Comparison of ENCODE assay signal across 13 mouse cellular contexts in the genomic region with DNA sequence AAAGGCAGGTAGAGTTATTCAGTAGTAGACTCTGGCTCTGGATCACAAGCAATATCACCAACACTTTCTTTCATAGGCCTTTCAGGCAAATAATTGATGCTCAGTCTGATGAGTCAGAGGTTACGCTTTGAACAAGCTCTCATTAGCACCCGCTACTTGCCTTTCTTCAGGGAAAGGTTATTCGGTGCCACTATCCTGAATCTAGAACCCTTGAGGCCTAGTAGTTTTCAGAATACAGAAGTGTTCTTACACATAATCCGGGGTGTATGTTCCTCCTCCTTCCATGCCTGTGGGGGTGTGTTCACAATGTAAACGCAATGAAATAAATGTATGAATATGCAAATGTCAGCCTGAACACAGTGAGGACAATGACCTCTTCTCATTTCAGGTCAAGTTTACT. TPM values are rescaled to one million over a fixed set of nuclear protein-coding genes. Genes with fewer than 3 reads are reported as not detected.
DNase-seq lines count a peak whose midpoint lies in the region; ATAC-seq and TF ChIP-seq lines count a peak whose summit lies in the region.
"Had no signal": no experiment of that assay in that cellular context is flagged by ENCODE, and none has a peak within 500 bp of the region (broad histone marks: within the 10 kb centered on the region; RNA-seq: fewer than 3 reads in every experiment).

No protein-coding gene starts in this region.

- no peak for ATAC-seq in heart, embryonic 14.5 days (ENCODE audit: insufficient number of reproducible peaks, insufficient read depth, low FRiP score, low read depth)
- no peak for ATAC-seq in lung, embryonic 16.5 days (ENCODE audit: low read depth)
- ATAC-seq in lung, postnatal 0 days = no peak
- ATAC-seq in stomach, embryonic 14.5 days (ENCODE audit: insufficient number of reproducible peaks, insufficient read depth, low FRiP score, low read depth) = no peak

- no peaks in the 10 kb centered on the region for H3K9me3 ChIP-seq in heart, embryonic 14.5 days (ENCODE audit: control insufficient read depth, low read length)
- H3K9me3 ChIP-seq in lung, embryonic 16.5 days (ENCODE audit: control insufficient read depth, low read length) = no peaks in the 10 kb centered on the region
- no peaks in the 10 kb centered on the region for H3K9me3 ChIP-seq in lung, postnatal 0 days (ENCODE audit: low read length)
- no peaks in the 10 kb centered on the region for H3K9me3 ChIP-seq in stomach, embryonic 14.5 days (ENCODE audit: control insufficient read depth, low read depth, low read length)

- H3K9ac ChIP-seq in heart, embryonic 14.5 days (ENCODE audit: low read length) = peak overlapping the region; percentile 40; the same call in 1 of the 2 replicates
- H3K9ac ChIP-seq in lung, embryonic 16.5 days (ENCODE audit: low read length) = no peak overlapping the region
- no peak overlapping the region for H3K9ac ChIP-seq in lung, postnatal 0 days (replicated peaks; ENCODE audit: low read depth)
- no peak overlapping the region for H3K9ac ChIP-seq in stomach, embryonic 14.5 days (replicated peaks; ENCODE audit: low read depth, low read length)

- no peaks in the 10 kb centered on the region for H3K27me3 ChIP-seq in heart, embryonic 14.5 days (ENCODE audit: control insufficient read depth, insufficient read depth, low read length)
- no peaks in the 10 kb centered on the region for H3K27me3 ChIP-seq in lung, embryonic 16.5 days (ENCODE audit: control insufficient read depth, insufficient read depth, low read depth, low read length)
- no peaks in the 10 kb centered on the region for H3K27me3 ChIP-seq in lung, postnatal 0 days (replicated peaks; ENCODE audit: insufficient read depth, low read length)
- no peaks in the 10 kb centered on the region for H3K27me3 ChIP-seq in stomach, embryonic 14.5 days (ENCODE audit: control insufficient read depth, insufficient read depth, low read length)

- H3K27ac ChIP-seq in heart, embryonic 14.5 days (replicated peaks in 1 of 2; ENCODE audit: control insufficient read depth in 1 of 2, insufficient read depth in 1 of 2, low read depth in 2 of 2, low read length in 2 of 2) = no peak overlapping the region
- H3K27ac ChIP-seq in lung, embryonic 16.5 days (ENCODE audit: low read length) = no peak overlapping the region
- no peak overlapping the region for H3K27ac ChIP-seq in lung, postnatal 0 days (ENCODE audit: low read length)
- no peak overlapping the region for H3K27ac ChIP-seq in embryonic fibroblast, embryonic 13.5 days (ENCODE audit: insufficient read depth, low read length)
- no peak overlapping the region for H3K27ac ChIP-seq in stomach, embryonic 14.5 days (ENCODE audit: low read length)
- H3K27ac ChIP-seq in left cerebral cortex, adult 2 months = no peak overlapping the region

- H3K4me3 ChIP-seq in heart, embryonic 14.5 days (ENCODE audit: control insufficient read depth in 1 of 2, insufficient read depth in 1 of 2, low read depth in 1 of 2, low read length in 2 of 2) = no peak overlapping the region
- H3K4me3 ChIP-seq in lung, embryonic 16.5 days (ENCODE audit: low read length) = no peak overlapping the region
- H3K4me3 ChIP-seq in lung, postnatal 0 days (ENCODE audit: low read depth, low read length) = no peak overlapping the region
- peak overlapping the region; percentile 52 for H3K4me3 ChIP-seq in embryonic fibroblast, embryonic 13.5 days (ENCODE audit: insufficient read depth, low read length)
- no peak overlapping the region for H3K4me3 ChIP-seq in stomach, embryonic 14.5 days (ENCODE audit: low read depth, low read length)
- H3K4me3 ChIP-seq in left cerebral cortex, adult 2 months = no peak overlapping the region

- intact Hi-C loops in heart, postnatal 10 days (cut with DNase I) = no loop called here
- intact Hi-C loops in left cerebral cortex, adult 2 months (cut with DNase I) = no loop called here

- no peaks in the 10 kb centered on the region for H3K36me3 ChIP-seq in heart, embryonic 14.5 days (ENCODE audit: control insufficient read depth, insufficient read depth, low read length)
- H3K36me3 ChIP-seq in lung, embryonic 16.5 days (ENCODE audit: control insufficient read depth, insufficient read depth, low read length) = no peaks in the 10 kb centered on the region
- no peaks in the 10 kb centered on the region for H3K36me3 ChIP-seq in lung, postnatal 0 days (ENCODE audit: insufficient read depth, low read length)
- H3K36me3 ChIP-seq in stomach, embryonic 14.5 days (ENCODE audit: control insufficient read depth, insufficient read depth, low read length) = no peaks in the 10 kb centered on the region

- no peak for TF ChIP-seq CTCF in lung, postnatal 0 days (IDR thresholded peaks at IDR 0.05)
- TF ChIP-seq CTCF in embryonic fibroblast, embryonic 13.5 days (IDR thresholded peaks at IDR 0.05; ENCODE audit: borderline replicate concordance, insufficient read depth, low read length) = no peak
- no peak for TF ChIP-seq CTCF in left cerebral cortex, adult 2 months (IDR thresholded peaks at IDR 0.05)

- DNase-seq in heart, postnatal 10 days = no peak
- no peak for DNase-seq in lung, postnatal 0 days (ENCODE audit: low spot score)
- no peak for DNase-seq in urinary bladder, postnatal 4 days (ENCODE audit: low spot score in 2 of 2)
- no peak for DNase-seq in left cerebral cortex, adult 2 months (ENCODE audit: extremely low spot score in 1 of 2, low spot score in 2 of 2)
- DNase-seq: adrenal gland, postnatal 10 days; cerebellum, postnatal 36 days; kidney, adult 11 months; thymus, adult 18-20 months had no signal

- 84% methylated on average over 5 of the region's 5 CpGs for WGBS in heart, embryonic 14.5 days
- 81% methylated on average over 5 of the region's 5 CpGs for WGBS in lung, embryonic 16.5 days
- 72% methylated on average over 5 of the region's 5 CpGs for WGBS in lung, postnatal 0 days
- whole genome bisulfite sequencing in stomach, embryonic 14.5 days = 87% methylated on average over 5 of the region's 5 CpGs

- peaks cover 0 to 11% of the 10 kb centered on the region in 2 experiments; a peak in 2 of 4 replicates for H3K4me1 ChIP-seq in heart, embryonic 14.5 days (ENCODE audit: control insufficient read depth in 2 of 2, insufficient read depth in 2 of 2, low read length in 2 of 2)
- H3K4me1 ChIP-seq in lung, embryonic 16.5 days (replicated peaks; ENCODE audit: control insufficient read depth, insufficient read depth, low read length) = peaks cover 10% of the 10 kb centered on the region
- no peaks in the 10 kb centered on the region for H3K4me1 ChIP-seq in lung, postnatal 0 days (ENCODE audit: insufficient read depth, low read depth, low read length)
- H3K4me1 ChIP-seq in embryonic fibroblast, embryonic 13.5 days (ENCODE audit: control insufficient read depth, insufficient read depth, low read length) = peaks cover 3% of the 10 kb centered on the region; the same call in 1 of the 2 replicates
- peaks cover 8% of the 10 kb centered on the region; the same call in 1 of the 2 replicates for H3K4me1 ChIP-seq in stomach, embryonic 14.5 days (ENCODE audit: control insufficient read depth, insufficient read depth, low read length)

- no peak for TF ChIP-seq EP300 in lung, postnatal 0 days (IDR thresholded peaks at IDR 0.05)

- H3K4me2 ChIP-seq in heart, embryonic 14.5 days (ENCODE audit: low read length) = peak overlapping the region; percentile 89
- H3K4me2 ChIP-seq in lung, embryonic 16.5 days (ENCODE audit: low read depth, low read length) = peak overlapping the region; percentile 71
- H3K4me2 ChIP-seq in lung, postnatal 0 days (replicated peaks; ENCODE audit: low read depth, low read length) = no peak overlapping the region
- peak overlapping the region; percentile 58 for H3K4me2 ChIP-seq in stomach, embryonic 14.5 days (replicated peaks; ENCODE audit: low read depth, low read length)

- TF ChIP-seq POLR2A in embryonic fibroblast, embryonic 13.5 days (IDR thresholded peaks at IDR 0.05; ENCODE audit: low read depth, low read length) = no peak

RNA-seq across cellular contexts. Expression of a gene that starts 1.7 kb away (rescaled TPM):
- polyA plus RNA-seq in heart, embryonic 14.5 days (2014; fragmentation: Nextera tagmentation; extraction: Ambion mirVana) = 6.7 and 8.2 TPM in 2 replicates
- total RNA-seq in heart, postnatal 10 days (2021) = 10 to 100 TPM; 11.5 to 12.9 TPM
- 10.2 and 10.5 TPM in 2 replicates for polyA plus RNA-seq in lung, embryonic 16.5 days (2015; fragmentation: Nextera tagmentation; extraction: Ambion mirVana)
- polyA plus RNA-seq in lung, postnatal 0 days (2015; fragmentation: Nextera tagmentation; extraction: Ambion mirVana) = 5.2 and 6.2 TPM in 2 replicates
- polyA plus RNA-seq in embryonic fibroblast, embryonic 13.5 days (2011; ENCODE audit: insufficient read length, low read depth, missing spikeins) = 18.3 and 20.0 TPM in 2 replicates
- 13.8 and 15.2 TPM in 2 replicates for polyA plus RNA-seq in stomach, embryonic 14.5 days (2014; fragmentation: Nextera tagmentation; extraction: Ambion mirVana)
- total RNA-seq in left cerebral cortex, adult 2 months (2021) = 10 to 100 TPM; 22.2 to 25.1 TPM

RNA-seq across cellular contexts. Expression of a gene that starts 16.9 kb away (rescaled TPM):
- 0.53 and 0.76 TPM in 2 replicates for polyA plus RNA-seq in heart, embryonic 14.5 days (2014; fragmentation: Nextera tagmentation; extraction: Ambion mirVana)
- under 1 TPM; 0.20 to 0.31 TPM for total RNA-seq in heart, postnatal 10 days (2021)
- 0.11 and 0.20 TPM in 2 replicates for polyA plus RNA-seq in lung, embryonic 16.5 days (2015; fragmentation: Nextera tagmentation; extraction: Ambion mirVana)
- polyA plus RNA-seq in lung, postnatal 0 days (2015; fragmentation: Nextera tagmentation; extraction: Ambion mirVana) = 0.18 and 0.26 TPM in 2 replicates
- polyA plus RNA-seq in embryonic fibroblast, embryonic 13.5 days (2011; ENCODE audit: insufficient read length, low read depth, missing spikeins) = 60.0 and 79.4 TPM in 2 replicates
- 0.41 and 0.57 TPM in 2 replicates for polyA plus RNA-seq in stomach, embryonic 14.5 days (2014; fragmentation: Nextera tagmentation; extraction: Ambion mirVana)
- 1 to 10 TPM; 8.9 to 9.5 TPM for total RNA-seq in left cerebral cortex, adult 2 months (2021)
- total RNA-seq: monocyte, adult 5-6 weeks had no signal

Comparison
In these comparisons a context has a peak if more than half of its experiments do, and no peak if none do; other contexts are left out.
1. RNA of a gene that starts 16.9 kb away (polyA plus RNA-seq): 60.0 to 79.4 TPM in embryonic fibroblast, embryonic 13.5 days; 0.53 to 0.76 TPM in heart, embryonic 14.5 days, 0.41 to 0.57 TPM in stomach, embryonic 14.5 days, 0.18 to 0.26 TPM in lung, postnatal 0 days and 0.11 to 0.20 TPM in lung, embryonic 16.5 days; every median in the first group is over 10 times any median in the second.